Mouse (Mus musculus) hindbrain, embryonic 10.5 days (tissue): ENCODE measurements around the gene Gm49369. TPM values are rescaled to one million over a fixed set of nuclear protein-coding genes. Genes with fewer than 3 reads are reported as not detected.
"Not testable (repeated sequence)": the region's sequence is repeated elsewhere in the genome, so short reads cannot be mapped to it uniquely, and the experiment has no call there.

Experiments used
- DNase-seq: peaks from one replicate; pipeline ENCODE4 v3.0.0-alpha.2; 2017; ENCODE audit warnings: low spot score
- H3K27ac ChIP-seq: fragments of 300-500 bp; sonication (generic); 2 replicates; pipeline ENCODE4 v1.5.1; 2016; ENCODE audit warnings: mild to moderate bottlenecking, moderate library complexity
- H3K27me3 ChIP-seq: fragments of 300-500 bp; sonication (generic); 2 replicates; pipeline ENCODE4 v1.6.1; 2016; ENCODE audit warnings: mild to moderate bottlenecking; ENCODE audit not compliant: poor library complexity, insufficient read depth, severe bottlenecking
- H3K36me3 ChIP-seq: fragments of 300-500 bp; sonication (generic); 2 replicates; pipeline ENCODE4 v1.6.1; 2016; ENCODE audit warnings: mild to moderate bottlenecking, moderate library complexity
- H3K4me1 ChIP-seq: fragments of 300-500 bp; sonication (generic); replicated peaks from 2 replicates; pipeline ENCODE4 v1.6.1; 2016; ENCODE audit warnings: mild to moderate bottlenecking
- H3K4me3 ChIP-seq: fragments of 300-500 bp; sonication (generic); 2 replicates; pipeline ENCODE4 v1.5.1; 2016; ENCODE audit warnings: mild to moderate bottlenecking, moderate library complexity
- H3K9me3 ChIP-seq: fragments of 300-500 bp; sonication (generic); 2 replicates; pipeline ENCODE4 v1.6.1; 2016; ENCODE audit warnings: mild to moderate bottlenecking, moderate library complexity
- WGBS: fragments of 180-500 bp; shearing (Covaris S2); methylation state at CpG from one replicate; pipeline ENCODE4 v1.1.7; 2016; 5-methylcytosine and 5-hydroxymethylcytosine counted together
- polyA plus RNA-seq: library from polyadenylated mRNA; unstranded; fragments of >200 nt; fragmentation: Nextera tagmentation; extraction: Ambion mirVana; gene quantifications from 2 replicates; pipeline ENCODE4 v1.2.1, GENCODE M21; 2016

The Gm49369 gene
- polyA plus RNA-seq, 1 experiment from 2014 or later, result 1.5 TPM

DNA sequence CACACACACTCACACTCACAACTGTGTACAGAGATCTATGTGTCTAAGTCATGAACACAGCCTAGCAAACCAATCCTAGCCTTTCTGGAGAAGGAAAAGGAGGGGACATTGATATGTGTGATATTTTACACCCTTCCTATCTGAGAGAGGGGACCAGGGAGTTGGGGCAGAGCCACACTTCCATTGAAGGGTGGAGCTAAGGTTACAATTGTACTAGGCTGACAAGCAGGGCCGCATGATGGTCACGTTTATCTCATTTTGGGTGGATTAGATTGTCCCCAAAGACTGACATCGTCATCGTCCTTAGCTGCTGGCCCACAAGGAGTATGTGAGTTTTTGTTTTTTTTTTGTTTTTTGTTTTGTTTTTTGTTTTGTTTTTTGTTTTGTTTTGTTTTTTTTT lies 51.2 kb downstream of the Gm49369 start:
- H3K27me3 ChIP-seq, result no peaks in the 10 kb centered on the region
- H3K9me3 ChIP-seq, result no peaks in the 10 kb centered on the region
- H3K27ac ChIP-seq, result no peak overlapping the region
- H3K4me3 ChIP-seq, result no peak overlapping the region
- no peaks in the 10 kb centered on the region for H3K36me3 ChIP-seq
- H3K4me1 ChIP-seq, result peaks cover 32% of the 10 kb centered on the region
- no peak for DNase-seq
- WGBS, result 84% methylated on average over 4 of the region's 4 CpGs

DNA sequence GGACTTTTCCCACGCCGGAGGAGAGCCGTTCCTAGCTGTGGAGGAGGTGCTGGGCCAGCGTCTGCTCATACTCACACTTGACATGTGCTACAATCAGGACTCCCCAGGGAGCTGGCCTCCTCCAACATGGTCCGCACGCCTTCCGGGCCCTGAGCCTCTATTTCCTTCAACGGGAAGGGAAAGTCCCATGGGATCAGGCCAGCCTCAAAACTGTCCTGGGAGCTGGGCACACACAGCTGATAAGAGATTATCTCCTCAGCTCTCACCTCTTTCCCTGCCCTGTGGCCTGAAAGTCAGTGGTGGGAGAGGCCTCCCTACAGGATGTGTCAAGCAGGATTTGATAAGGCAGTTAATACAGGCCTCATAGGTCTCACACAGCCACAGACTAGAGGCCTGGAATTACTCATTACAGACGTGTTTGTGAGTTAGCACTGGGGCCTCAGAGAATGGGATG lies 52.2 kb downstream of the Gm49369 start:
- 0 out of 2 replicates have a peak overlapping the region, but pooled peaks have one; percentile 18 for H3K27ac ChIP-seq
- 66% methylated on average over 9 of the region's 9 CpGs for WGBS

DNA sequence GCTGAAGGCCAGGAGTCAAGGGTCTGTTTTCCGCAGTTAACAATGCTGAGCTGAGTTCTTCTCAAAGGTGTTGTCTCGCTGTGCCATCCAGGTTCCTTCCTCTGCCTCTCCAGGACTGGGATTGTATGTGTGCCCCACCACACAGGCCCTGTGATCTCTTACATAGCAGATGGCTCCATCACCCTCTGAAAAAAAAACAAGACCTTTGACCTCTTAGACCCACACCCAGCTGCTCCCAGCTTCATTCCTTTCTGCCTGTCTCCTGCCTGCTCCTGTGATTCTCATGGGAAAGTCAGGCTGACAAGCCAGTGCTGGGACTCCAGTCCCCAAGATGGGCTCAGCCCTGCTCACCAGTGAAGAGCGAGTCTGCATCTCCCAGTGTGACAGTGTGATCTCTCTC lies 54.0 kb downstream of the Gm49369 start:
- H3K27me3 ChIP-seq, result no peaks in the 10 kb centered on the region
- WGBS, result 46% methylated on average over 3 of the region's 3 CpGs
- peak; percentile 43 for DNase-seq
- H3K36me3 ChIP-seq, result no peaks in the 10 kb centered on the region
- no peaks in the 10 kb centered on the region for H3K9me3 ChIP-seq
- peak overlapping the region; percentile 68 for H3K27ac ChIP-seq
- no peak overlapping the region for H3K4me3 ChIP-seq
- peaks cover 25% of the 10 kb centered on the region for H3K4me1 ChIP-seq

More for the DNA sequence above, 52.2 kb downstream of the Gm49369 start:
- Histone ChIP-seq H3K4me3 (no peak overlapping the region), H3K9me3 (no peaks in the 10 kb centered on the region), H3K27me3 (no peaks in the 10 kb centered on the region), H3K4me1 (peaks cover 32% of the 10 kb centered on the region), H3K36me3 (no peaks in the 10 kb centered on the region)
- DNase-seq, result no peak

DNA sequence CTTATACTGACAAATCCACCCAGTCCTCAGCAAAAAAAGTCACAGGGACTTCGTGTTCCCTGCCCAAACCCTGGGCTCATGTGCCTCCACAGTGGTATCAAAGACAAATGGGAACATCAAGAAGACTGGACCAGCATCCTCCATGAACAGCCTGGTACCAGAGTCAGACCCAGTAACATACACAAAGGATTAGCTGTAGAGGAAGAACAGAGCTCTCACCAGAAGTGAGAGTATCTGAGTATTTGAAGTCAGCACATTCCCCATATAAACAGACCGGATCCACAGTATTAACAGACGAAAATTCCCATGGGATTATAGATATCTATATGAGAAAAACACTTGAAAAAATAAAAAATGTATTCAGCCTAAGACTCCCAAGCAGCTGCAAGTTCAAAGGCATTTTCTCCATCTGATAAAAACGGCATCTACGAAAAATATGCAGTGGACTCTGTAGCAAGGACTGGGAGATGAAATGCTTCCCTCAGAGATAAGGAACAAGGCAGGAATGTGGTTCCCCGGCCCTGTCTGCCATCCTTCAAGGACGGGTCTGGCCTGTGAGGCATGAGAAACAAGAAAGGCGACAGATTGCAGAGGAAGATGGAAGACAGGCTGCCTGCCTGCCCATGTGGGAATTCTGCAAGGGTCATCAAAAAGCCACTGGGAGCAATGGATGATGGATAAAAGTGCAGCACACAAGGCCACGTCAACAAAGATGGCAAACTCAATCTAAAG lies 55.6 kb downstream of the Gm49369 start:
- WGBS, result 69% methylated on average over 9 of the region's 9 CpGs
- peak overlapping the region; percentile 43; the same call in 1 of the 2 replicates for H3K27ac ChIP-seq
- no peak for DNase-seq

DNA sequence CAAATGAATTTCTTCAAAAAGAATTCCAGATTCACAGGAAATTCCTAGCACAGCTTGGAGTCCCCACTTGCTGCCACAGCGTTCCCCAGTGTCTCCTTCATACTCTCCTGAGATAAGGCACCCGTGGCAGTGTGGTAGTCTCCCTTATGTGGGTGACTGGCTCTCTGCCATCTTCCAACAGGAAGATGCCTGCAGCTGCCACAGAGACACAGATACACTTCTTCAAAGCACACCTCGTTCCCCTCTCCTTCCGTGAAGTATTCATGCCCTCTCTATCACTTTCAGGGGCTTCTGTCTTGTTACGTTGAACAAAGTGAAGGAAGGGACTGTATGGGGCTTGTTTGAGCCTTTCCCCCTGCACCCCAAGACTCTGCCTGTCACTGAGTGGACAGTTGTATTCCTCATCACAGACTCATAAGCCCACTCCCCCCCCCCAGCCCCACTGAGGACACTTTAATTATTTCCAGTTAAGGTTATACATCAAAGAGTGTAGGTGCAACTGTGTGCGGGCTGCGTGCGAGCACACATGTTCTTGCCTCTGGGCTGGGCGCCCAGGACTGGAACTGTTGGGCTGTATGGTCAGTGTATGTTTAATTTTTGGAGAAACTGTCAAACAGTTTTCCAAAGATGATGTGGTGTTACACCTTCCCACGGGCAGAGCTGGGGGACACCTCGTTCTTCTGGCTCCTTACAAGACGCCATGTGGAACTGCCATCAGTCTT lies 58.9 kb downstream of the Gm49369 start:
- Histone ChIP-seq H3K27me3 (peaks cover 5% of the 10 kb centered on the region; the same call in 1 of the 2 replicates), H3K36me3 (no peaks in the 10 kb centered on the region), H3K4me3 (no peak overlapping the region), H3K9me3 (no peaks in the 10 kb centered on the region), H3K4me1 (peaks cover 26% of the 10 kb centered on the region), H3K27ac (no peak overlapping the region)
- 92% methylated on average over 12 of the region's 12 CpGs for WGBS
- no peak for DNase-seq

More for the DNA sequence above, 55.6 kb downstream of the Gm49369 start:
- H3K36me3 ChIP-seq, result no peaks in the 10 kb centered on the region
- H3K9me3 ChIP-seq, result no peaks in the 10 kb centered on the region
- no peaks in the 10 kb centered on the region for H3K27me3 ChIP-seq
- peaks cover 28% of the 10 kb centered on the region for H3K4me1 ChIP-seq
- no peak overlapping the region for H3K4me3 ChIP-seq

DNA sequence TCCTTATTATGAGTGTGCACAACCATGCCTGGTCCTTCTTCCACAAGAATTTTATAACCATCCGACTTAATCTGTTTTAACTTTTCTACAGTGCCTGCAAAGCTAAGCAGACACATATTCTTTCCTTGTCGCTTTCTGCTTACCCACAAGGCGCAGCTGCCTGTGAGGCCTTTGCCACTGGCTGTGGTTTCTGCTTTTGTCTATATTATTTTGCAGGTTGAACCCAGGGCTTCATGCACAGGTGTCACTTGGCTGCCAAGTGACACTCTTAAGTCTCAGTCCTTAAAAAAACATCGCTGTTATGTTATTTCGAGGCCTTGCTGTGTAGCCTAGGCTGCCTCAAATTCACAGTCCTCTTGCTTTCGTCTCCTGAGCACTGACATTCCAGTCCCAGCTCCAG lies 59.8 kb downstream of the Gm49369 start:
- no peaks in the 10 kb centered on the region for H3K9me3 ChIP-seq
- H3K4me3 ChIP-seq, result no peak overlapping the region
- 92% methylated on average over 6 of the region's 6 CpGs for WGBS
- peaks cover 5% of the 10 kb centered on the region; the same call in 1 of the 2 replicates for H3K27me3 ChIP-seq
- peaks cover 22% of the 10 kb centered on the region for H3K4me1 ChIP-seq
- H3K27ac ChIP-seq, result no peak overlapping the region
- no peak for DNase-seq
- no peaks in the 10 kb centered on the region for H3K36me3 ChIP-seq

DNA sequence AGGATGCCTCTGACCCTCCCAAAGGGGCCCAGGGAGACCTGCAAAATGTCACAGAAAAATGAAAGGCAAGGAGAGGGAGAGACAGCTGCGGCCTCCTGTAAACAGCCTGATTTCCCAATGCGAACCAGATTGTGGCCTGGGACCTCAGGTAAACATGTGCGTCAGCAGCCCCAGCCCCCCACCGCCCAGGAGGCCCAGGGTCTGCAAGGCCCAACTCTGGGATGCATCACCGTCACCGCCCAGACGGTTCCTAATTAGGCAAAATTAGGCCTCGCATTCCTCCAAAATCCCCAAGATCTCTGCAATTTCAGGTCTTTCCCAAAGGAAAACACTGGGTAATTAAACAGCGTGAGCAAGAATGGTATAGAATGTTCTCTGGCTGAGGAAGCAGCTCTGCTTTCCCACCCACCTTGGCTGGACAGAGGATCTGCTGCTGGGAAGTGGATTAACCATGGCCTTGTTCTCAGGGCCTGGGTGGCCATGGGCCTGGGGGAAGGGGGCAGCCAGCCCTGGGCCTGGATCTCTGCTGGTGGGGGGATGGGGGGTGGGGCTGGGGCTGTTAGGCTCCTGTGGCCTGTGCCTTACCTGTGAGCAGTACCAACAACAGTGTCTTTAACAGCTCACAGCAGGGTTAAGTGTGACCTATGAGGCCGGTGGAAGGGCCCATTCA lies 60.7 kb downstream of the Gm49369 start:
- not testable (repeated sequence) for H3K27me3 ChIP-seq, H3K9me3 ChIP-seq, H3K4me3 ChIP-seq, H3K36me3 ChIP-seq, DNase-seq
- Histone ChIP-seq H3K27ac (peak overlapping the region; percentile 64; the same call in 1 of the 2 replicates), H3K4me1 (peaks cover 22% of the 10 kb centered on the region)
- 66% methylated on average over 7 of the region's 10 CpGs for WGBS

Other genes with a start within 250 kb of the Gm49369 start
- gene Gm39115, start 246.6 kb downstream of the Gm49369 start, polyA plus RNA-seq, result not detected in 2 replicates
- gene Gm45337, start 238.1 kb downstream of the Gm49369 start, polyA plus RNA-seq, result not detected in 2 replicates
- not detected in 2 replicates for gene Gm29735, start 225.6 kb downstream of the Gm49369 start, polyA plus RNA-seq
- gene Gm4553, start 216.9 kb downstream of the Gm49369 start, polyA plus RNA-seq, result not detected in 2 replicates
- gene Krtap5-2, start 206.7 kb downstream of the Gm49369 start, polyA plus RNA-seq, result not detected in 2 replicates
- not detected in 2 replicates for gene Gm10153, start 192.3 kb downstream of the Gm49369 start, polyA plus RNA-seq
- gene Krtap5-3, start 181.3 kb downstream of the Gm49369 start, polyA plus RNA-seq, result not detected in 2 replicates
- gene Gm7579, start 170.8 kb downstream of the Gm49369 start, polyA plus RNA-seq, result not detected in 2 replicates
- gene Krtap5-5, start 152.7 kb downstream of the Gm49369 start, polyA plus RNA-seq, result not detected in 2 replicates
- gene Gm40460, start 141.6 kb downstream of the Gm49369 start, polyA plus RNA-seq, result not detected in 2 replicates
- not detected in 2 replicates for gene Gm2431, start 124.3 kb downstream of the Gm49369 start, polyA plus RNA-seq
- gene Gm4559, start 108.3 kb downstream of the Gm49369 start, polyA plus RNA-seq, result not detected in 2 replicates
- gene Krtap5-1, start 85.5 kb downstream of the Gm49369 start, polyA plus RNA-seq, result not detected in 2 replicates
- not detected in 2 replicates for gene Krtap5-4, start 79.1 kb downstream of the Gm49369 start, polyA plus RNA-seq
- 0.63 and 1.1 TPM in 2 replicates for gene Ifitm10, start 8.9 kb downstream of the Gm49369 start, polyA plus RNA-seq
- gene Ctsd, start 5.4 kb upstream of the Gm49369 start, polyA plus RNA-seq, result 159 and 198 TPM in 2 replicates
- gene Syt8, start 52.2 kb upstream of the Gm49369 start, polyA plus RNA-seq, result not detected in 2 replicates
- gene Tnni2, start 59.1 kb upstream of the Gm49369 start, polyA plus RNA-seq, result 1.2 and 1.3 TPM in 2 replicates
- 17.9 and 19.4 TPM in 2 replicates for gene Lsp1, start 78.1 kb upstream of the Gm49369 start, polyA plus RNA-seq
- 1.1 and 3.0 TPM in 2 replicates for gene Tnnt3, start 116.2 kb upstream of the Gm49369 start, polyA plus RNA-seq
- gene Mrpl23, start 150.0 kb upstream of the Gm49369 start, polyA plus RNA-seq, result 17.7 and 19.7 TPM in 2 replicates